Mouse (Mus musculus) right cerebral cortex, adult 2 months (tissue): ENCODE results near the gene Sparc.

Experiments
- DNase-seq, 2 experiments: peaks; one replicate each; pipeline ENCODE4 v3.0.0; 2021 to 2022; ENCODE audit warnings: low spot score in 2 of 2

Gene Sparc

DNA sequence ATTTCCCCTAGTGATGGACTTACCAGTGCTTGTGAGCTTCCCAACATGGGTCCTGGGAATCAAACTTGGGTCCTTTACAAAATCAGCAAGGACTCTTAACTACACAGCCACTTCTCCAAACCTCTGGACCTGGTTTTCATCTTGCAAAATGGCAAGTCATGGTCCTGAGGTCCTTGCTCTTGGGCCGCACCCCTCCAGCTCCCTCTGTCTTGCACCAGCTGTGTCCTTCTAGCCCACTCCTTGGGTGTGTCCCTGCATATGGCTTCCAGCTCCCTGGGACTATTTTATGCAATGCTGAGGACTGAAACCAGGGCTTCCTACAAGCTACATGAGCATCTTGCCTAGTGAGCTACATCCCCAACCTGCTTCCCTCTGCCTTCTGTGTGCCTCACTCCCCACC, at the start of gene Sparc:
Gene Sparc, minus strand, starts transcription at position 206 of the 400 bp plus-strand sequence.
- DNase-seq = no peak

DNA sequence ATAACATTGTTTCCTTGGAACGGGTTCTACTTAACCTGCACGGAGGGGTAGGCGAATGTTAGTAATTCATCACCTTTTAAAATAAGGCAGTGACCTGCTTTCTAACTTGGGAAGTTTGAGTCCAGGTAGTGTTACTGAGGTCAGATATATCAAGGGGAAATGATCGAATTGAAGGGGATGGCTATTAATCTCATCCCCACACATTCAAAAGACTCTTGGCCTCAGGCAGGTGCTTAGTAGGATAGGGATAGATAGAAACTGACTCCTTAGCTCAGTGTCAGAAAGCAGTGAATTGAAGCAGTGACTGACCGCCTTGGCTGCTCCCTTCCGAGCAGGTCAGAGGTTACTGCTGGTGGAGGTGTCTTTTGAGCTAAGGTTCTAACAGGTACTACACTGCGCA, 48.5 kb upstream of the Sparc start:
- no peak for DNase-seq

DNA sequence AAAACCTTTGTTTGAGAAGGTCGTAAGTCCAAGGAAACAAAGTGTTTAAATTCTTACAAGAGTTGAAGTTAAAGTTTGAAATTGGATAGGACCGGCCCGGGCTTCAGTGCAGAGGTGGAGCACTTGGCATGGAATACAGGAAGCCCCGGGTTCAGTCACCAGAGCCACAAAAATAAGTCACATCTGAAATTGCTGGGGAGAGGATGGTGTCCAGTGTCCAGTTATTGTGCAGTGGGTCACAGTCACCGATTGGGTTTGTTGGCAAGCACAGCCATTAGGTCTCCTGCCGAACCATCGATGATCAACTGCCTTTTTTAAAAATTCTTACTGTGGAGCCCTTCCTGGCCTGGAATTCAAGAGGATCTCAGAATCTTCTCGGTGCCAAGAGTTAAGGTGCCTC, 47.8 kb upstream of the Sparc start:
- no peak for DNase-seq

DNA sequence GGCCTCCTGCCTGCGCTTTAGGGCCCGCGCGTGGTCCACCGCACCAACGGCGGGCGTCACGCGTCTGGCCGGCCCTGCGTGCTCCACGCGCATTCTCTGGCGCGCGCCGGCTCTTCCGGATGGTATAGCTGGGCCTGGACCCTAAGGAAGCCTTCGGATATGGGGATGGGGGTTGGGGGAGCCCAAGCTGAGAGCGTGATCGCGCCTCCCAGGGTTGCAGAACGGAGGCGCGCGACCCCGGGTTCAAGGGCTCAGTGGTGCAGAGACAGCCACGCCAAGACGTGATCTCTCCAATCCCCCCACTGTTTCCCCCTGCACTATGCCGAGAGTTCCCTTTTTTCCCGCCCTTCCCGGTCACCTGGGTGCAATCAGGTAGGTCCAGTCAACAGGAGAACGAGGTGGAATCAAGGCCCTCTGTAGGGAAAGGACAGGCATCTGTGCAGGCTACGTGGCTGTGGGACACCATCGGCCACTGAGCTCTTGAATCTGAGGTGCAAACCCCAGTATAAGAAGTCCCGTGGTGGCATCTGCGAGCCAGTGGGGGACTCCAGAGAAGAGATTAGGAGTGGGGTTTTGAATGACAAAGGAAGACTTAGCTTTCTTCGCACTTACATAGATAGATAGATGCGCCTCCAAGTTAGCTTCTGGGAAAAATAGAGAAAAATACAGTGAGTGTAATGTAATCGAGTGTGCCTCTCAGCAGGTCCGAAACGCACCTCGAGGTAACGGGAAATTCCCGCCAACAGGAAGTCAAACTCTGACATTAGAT, 47.1 kb upstream of the Sparc start:
- DNase-seq = peak in 1 of 2 experiments; percentile 28

DNA sequence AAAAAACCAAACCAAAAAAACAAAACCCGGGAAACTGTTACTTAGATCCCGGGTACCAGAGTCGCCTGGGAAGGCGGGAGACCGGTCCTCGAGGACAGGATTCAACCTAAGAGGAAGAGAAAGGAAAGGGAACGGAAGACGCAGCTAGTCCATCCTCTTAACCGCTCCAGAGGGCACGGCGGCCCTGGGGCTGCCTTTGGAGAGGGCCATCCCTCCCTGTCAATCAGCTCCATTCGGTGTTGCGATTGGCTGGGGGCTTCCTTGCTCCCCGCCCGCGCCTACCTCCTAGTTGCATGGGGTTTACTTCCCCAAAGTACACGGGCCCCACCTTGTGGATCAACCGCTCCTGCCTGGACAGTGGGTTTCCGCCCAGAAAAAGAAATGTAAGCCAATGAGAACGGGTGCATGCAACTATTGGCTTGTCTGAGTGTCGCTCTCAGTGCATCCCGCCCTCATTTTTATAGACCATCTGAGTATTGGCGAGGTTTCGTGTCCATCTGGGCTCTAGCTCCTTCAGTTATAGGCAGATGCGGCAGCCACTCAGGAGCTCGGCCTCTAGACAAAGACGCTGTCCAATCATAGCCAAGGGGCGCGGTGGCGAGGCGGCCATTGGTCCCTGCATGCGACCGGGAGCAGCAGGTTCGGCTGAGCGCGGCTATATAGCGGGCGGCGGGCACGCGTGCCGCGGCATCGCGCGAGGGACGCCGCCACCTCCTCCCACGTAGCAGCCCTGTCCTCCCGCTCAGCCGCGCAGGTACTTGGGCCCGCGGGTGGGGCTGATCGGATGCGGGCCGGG, 46.3 kb upstream of the Sparc start, which contains the start of gene G3bp1:
Gene G3bp1, plus strand, starts transcription at position 638 of the 796 bp plus-strand sequence.
- DNase-seq = peak; percentile 100

DNA sequence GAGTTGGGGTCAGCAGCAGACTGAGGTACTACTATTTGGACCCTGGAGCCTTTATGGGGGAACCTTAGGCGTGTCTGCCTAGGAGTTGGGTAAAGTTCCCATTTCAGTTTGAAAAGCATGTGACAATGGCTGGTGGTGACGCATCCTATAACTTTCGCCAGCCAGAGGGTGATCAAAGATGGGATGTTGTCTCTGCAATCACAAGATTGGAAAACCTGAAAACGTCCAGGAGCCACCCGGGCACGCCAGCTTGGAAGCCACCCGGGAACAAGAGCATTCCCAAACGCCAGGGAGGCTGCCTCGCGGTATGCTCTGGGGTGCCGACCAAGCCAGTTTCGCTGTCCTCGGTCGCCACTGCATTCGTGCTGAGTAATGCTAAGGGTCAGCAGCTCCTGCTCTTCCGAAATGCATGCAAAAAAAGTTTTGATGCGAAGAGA, 45.6 kb upstream of the Sparc start:
- no peak for DNase-seq

DNA sequence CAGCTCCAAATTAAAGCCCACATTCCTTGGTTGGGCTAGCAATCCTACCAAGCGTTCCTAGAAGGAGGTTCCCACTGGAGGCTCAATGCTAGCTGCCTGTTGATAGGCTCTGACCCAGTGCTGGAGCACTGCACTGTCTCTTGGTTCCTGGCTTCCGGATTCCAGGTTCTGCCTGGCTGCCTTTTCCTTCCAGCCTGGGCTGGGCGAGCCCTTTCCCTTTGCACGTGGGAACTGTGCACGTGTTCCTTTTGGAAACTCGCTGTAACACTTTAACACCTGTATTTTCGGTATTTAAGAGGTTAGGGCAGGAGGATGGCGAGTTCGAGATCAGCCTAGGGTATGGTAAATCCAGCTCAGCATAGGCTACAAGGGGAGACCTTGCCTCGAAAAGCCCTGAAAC, 45.0 kb upstream of the Sparc start:
- DNase-seq = no peak

DNA sequence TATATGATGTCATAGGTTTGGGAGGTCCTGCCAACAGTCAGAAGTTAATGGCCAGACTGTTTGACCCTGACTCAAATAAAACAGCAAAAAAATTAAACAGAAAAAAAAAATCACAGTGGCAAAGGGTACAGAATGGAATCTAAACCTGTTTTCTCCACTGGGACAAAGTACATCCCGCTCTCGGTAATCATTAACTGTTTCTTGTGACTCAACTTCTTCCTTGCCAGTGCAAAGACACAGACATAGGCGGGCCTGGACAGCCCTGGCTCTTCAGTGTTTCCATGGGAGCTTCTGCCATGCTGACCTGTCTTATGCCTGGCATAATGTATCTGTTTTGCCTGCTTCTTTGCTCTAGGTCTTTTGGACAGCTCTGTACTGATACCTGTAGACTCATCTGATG, 42.2 kb upstream of the Sparc start:
- DNase-seq = no peak

DNA sequence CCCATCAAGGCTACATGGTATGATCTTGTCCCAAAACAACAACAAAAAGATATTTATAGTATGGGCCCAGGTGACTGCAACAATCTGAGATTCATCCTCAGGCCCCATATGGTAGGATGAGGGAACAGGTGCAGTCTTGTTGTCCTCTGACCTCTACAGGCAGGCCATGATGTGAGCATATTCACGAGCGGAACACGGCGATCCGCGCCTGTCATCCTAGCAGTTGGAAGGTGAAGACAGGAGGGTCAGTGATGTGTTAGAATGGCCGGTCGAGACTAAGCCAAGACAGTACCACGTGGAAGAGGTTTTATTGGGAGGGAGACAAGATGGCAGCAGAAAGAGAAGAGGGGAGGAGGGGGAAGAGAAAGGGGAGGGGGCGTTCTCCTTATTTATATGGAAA, 41.7 kb upstream of the Sparc start:
- DNase-seq = no peak

DNA sequence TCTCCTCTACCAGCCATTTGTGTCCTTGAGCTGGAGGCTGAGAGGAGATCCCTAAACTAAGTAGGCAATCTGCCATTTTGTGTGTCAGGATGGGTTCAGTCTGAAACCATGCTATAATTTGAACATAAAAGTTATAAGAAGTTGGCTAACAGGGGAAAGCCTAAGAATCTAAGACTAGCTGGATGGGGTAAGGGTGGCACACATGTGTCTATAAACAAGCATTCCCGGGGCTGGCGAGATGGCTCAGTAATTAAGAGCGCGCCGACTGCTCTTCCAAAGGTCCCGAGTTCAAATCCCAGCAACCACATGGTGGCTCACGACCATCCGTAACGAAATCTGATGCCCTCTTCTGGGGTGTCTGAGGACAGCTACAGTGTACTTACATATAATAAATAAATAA, 39.2 kb upstream of the Sparc start:
- DNase-seq = no peak

DNA sequence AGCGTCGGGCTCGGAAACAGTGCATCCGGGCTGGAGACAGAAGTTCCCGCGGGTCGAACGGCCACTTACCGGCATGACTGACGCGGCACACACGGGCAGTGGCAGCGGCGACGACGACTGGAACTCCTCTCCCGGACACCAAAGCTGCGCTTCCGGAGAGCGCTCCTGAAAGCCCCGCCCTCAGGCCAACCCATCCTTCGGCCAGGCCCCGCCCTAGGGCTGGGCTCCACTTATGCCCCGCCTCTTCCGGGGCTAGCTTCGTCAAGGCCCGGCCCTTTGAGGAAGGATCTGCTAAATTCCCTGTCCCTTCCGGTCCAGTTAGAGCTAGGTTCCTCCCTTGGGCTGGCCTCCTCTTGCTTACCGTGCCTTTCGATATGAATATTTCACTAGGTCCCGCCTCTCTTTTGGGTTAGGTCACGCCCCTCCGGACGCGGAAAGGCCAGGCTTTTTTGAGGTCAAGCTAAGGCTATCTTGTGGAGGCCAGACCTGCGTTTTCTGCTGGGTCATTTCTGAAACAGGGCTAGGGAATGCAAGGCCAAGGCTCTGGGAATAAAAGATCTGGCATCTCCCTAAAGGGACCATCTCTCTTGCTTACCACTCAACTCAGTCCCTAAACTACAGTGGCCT, 38.1 kb upstream of the Sparc start, which contains the start of gene Atox1:
Gene Atox1, minus strand, starts transcription at position 221 of the 627 bp plus-strand sequence.
- DNase-seq = peak; percentile 91 to 93

DNA sequence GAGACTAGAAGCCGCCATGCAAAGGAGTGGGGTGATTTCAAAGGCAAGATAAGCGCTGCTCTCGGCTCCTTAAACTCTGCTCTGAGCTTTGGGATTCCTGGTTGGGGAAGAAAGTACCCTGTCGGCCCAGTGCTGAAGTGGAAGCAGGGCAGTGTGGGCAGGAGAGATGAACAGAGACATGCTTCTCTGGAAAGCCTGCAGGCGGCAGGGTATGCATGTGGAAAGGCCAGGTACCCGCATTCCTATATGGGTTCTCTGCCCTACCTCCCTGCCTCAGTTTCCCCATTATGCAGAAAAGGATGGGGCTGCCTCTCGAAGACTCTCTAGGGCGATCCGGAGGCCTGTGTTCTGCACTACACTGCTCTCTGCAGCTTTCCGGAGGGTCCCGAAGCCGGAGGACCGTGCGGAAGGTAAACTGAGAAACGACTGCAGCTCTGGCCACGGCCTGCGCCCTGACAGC, 37.6 kb upstream of the Sparc start:
- no peak for DNase-seq

DNA sequence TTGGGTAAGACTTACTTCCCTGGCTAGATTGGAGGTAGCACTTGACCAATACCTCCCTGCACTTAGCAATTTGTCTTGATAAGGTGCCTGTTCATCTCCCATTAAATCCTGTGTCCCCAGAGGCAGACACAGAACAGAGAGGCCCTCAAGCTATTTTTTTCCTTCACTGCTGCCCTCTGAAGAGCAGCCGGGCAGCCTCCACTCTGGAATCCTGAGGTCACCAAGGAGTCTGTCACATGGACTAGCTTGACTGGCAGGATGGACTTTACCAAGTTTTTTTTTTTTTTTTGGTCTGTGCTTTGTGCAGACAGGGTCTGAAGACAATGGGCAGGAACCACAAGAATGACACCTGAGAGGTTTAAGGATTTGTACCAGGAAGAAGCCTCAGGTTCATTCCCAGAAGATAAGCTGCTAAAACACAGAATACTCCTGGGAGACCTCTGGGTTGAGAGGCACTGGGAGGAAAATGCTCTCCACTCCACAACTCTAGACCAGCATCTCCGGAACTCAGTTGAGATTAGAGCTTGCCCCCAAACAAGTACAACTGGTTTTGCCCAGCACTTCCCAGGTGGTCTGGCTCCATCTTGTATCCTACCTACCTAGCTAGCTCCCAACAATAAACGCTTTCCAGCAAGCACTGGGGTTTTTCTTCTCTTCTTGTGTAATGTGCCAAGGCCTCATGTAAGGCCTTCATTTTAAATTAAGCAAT, 37.0 kb upstream of the Sparc start:
- DNase-seq = no peak

DNA sequence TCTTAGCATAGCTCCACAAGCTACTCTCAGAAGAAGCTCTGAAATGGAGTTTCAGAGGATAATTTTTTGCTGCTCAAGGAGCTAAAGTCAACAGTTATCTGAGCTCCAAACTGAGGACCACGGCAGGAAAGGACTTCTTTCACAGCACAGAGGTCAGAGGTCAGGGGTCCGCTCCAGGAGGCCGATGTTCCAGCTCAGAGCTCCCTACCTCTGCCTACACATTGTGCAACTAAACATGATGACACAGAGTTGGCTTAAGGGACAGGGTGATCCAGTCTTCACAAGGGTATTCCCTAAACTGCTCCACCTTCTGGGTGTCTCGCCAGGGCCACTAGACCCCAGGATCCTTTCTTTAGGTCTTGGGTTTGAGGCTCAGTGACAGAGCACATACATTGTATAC, 35.5 kb upstream of the Sparc start:
- no peak for DNase-seq

DNA sequence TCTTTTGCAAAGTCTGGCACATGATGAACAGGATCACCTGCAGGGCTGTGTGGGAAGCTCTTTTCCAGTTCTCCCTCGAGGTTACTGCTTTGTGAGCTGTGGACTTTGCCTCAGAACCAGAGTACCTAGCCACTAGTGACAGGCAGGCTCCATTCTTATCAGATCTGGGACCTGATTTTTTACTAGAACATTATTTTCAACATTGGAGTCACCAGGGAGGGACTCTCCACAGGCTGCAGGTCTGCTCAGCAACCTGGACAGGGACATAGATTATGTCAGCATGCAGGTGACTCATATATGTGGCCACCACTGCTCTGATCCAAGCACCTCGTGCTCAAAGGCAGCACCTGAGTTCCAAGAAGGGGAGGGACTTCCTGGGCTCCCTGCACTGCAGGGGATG, 32.2 kb upstream of the Sparc start:
- no peak for DNase-seq

DNA sequence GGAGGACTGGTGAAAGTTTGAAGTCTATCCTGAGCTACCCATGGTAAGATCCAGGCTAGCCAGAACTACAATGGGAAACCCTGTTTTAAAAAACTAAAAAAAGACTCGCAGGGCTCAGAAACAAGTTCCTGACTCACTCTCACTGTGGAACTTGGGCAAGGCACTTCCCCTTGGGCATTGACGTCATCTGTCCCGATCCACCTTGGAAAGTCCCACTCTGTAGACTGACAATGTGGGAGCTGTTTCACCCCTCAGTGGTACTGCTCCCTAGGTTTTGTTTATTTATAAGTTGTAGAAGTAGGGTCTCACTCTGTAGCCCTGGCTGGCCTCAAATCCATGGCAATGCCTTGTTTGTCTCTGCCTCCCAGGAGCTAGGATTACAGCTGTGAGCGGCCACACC, 30.7 kb upstream of the Sparc start:
- no peak for DNase-seq

DNA sequence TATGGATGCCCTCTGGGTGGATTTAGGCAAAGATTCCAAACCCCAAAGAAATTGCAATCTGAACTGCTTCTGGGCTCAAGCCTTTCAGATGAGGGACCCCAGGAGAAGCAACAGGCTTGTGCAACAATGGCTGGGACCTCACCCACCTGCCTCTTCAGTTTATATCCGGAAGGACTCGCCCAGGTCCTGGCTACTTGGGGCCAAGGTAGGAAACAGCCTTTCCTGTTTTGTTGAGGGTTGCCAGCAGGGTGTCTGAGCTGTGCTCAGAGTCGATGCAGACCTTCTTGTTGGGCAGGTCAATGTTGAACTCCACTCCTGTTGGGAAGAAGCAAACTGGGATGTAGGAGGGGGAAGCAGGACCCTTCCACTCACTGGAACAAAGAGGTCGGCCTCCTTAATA, 27.3 kb upstream of the Sparc start:
- DNase-seq = no peak

DNA sequence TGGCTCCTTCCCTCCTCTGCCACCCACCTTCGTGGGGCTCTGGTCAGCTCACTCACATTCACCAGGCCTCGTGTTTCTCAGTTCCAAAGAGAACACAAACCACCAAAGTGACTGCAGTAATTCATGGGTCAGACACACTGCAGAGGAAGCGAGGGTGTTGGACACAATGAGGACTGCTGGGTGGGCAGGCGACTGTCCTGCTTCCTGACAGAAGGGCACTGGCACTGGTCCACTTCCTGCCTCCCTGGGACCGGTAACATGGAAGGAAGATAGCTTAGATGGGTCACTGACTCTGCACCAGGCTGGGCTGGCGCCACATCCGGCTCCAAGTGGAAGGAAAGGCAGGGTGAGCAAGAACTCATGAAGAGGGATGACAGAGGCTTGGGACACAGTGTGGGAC, 26.5 kb upstream of the Sparc start:
- DNase-seq = no peak

DNA sequence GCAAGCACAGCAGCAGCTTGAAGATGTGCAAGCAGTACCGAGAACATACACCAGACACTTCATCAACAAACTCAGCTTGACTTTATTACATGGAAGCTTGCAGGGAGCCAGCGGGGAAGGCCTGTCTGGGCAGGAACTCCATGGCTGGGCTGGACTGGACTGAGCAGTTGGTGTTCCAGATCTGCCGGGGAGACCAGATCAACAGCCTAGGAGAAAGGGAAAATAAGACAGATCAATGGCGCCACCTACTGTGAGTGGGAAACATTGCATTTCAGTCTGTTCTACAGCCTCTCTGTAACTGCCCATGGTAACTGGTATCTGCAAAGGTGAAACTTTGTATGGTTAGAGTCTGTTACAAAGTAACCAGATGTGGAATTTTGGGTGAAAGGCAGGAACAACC, 23.6 kb upstream of the Sparc start:
- peak; percentile 87 to 90 for DNase-seq

DNA sequence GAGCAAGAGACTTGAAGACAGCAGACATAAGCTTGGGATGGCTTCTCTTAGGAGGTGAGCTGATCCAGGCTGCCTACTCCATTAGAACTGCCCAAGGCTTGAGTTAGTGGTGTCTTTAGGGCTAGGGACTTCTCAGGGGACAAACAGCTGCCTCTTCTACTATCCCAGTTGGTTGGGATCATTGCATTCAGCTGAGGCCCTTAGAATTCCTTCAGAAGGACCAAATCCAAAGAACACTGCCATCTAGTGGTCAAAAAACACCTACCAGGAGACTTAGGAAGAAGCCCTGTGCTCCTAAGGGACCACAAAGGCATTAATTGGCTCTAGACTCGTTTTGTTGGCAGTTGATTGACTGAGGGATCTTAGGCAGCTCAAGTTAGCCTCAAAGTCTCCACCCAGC, 21.8 kb upstream of the Sparc start:
- DNase-seq = peak; percentile 47 to 52

DNA sequence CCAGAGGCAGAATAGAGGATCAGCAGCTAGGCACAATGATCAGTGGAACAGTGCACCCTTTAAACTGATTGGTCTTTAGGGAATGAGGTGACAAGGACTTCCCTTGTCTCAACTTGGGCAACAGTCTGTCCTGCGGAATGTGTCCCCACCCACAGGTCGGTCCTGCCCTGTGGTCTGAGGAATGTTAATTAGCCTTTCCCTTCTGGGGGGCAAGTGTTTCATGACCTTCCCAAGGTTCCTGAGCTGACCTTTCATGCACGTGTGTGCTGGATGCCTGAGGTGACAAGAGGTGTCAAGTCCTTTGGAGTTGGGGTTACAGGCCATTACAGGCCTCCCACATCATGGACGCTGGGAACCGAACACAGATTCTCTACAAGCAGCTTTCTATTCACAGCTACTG, 16.7 kb upstream of the Sparc start:
- DNase-seq = no peak

DNA sequence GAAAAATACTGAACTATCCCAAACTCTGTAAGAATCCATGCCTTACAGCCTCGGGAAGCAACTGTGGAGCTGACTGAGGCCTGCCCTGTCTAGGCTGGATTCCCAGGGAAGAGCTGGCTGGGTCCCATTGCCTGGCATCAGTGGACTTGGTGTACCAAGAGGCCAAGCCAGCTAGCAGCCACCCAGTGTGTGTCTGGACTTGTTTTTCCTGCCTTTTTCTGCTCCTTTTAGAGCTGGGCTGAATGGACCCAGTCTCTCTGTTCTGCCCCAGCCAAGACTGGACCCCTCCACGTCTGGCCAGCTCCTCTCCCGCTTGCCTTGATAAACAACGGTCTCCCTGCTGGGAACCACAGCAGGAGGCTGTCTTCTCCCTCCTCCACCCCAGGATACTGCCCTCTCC, 15.0 kb upstream of the Sparc start:
- peak in 1 of 2 experiments; percentile 35 for DNase-seq
